Mouse (Mus musculus) forebrain, postnatal 0 days (tissue): ENCODE results near the gene Hoxa10. TPM values are rescaled to one million over a fixed set of nuclear protein-coding genes. Genes with fewer than 3 reads are reported as not detected.

Source experiments
- ATAC-seq: fragments of 200-750 bp; cut with Nextera tagmentation; 2 replicates; pipeline ENCODE4 v1.8.0; 2017; ENCODE audit warnings: mild to moderate bottlenecking, moderate library complexity
- DNase-seq: peaks from one replicate; pipeline ENCODE4 v3.0.0-alpha.2; 2015
- H3K27ac ChIP-seq: fragments of 300-500 bp; sonication (generic); 2 replicates; pipeline ENCODE4 v1.5.1; 2014; ENCODE audit warnings: low read depth, mild to moderate bottlenecking, antibody characterized with exemption, low read length, moderate library complexity, mixed read lengths
- H3K27me3 ChIP-seq: fragments of 300-500 bp; sonication (generic); 2 replicates; pipeline ENCODE4 v1.6.1; 2014; ENCODE audit warnings: mild to moderate bottlenecking, low read length, mixed read lengths; ENCODE audit not compliant: insufficient read depth
- H3K36me3 ChIP-seq: fragments of 300-500 bp; sonication (generic); 2 replicates; pipeline ENCODE4 v1.6.1; 2014; ENCODE audit warnings: mild to moderate bottlenecking, moderate library complexity; ENCODE audit not compliant: insufficient read depth
- H3K4me1 ChIP-seq: fragments of 300-500 bp; sonication (generic); 2 replicates; pipeline ENCODE4 v1.6.1; 2014; ENCODE audit warnings: antibody characterized with exemption; ENCODE audit not compliant: insufficient read depth
- H3K4me2 ChIP-seq: fragments of 300-500 bp; sonication (generic); 2 replicates; pipeline ENCODE4 v1.6.1; 2014; ENCODE audit warnings: low read depth, mild to moderate bottlenecking, moderate library complexity
- H3K4me3 ChIP-seq: fragments of 300-500 bp; sonication (generic); 2 replicates; pipeline ENCODE4 v1.5.1; 2014; ENCODE audit warnings: low read depth, low read length, mixed read lengths
- H3K9ac ChIP-seq: fragments of 300-500 bp; sonication (generic); 2 replicates; pipeline ENCODE4 v1.6.1; 2014; ENCODE audit warnings: mild to moderate bottlenecking
- H3K9me3 ChIP-seq: fragments of 300-500 bp; sonication (generic); 2 replicates; pipeline ENCODE4 v1.6.1; 2016; ENCODE audit warnings: low read length
- CTCF ChIP-seq: sonication (generic); IDR thresholded peaks from 2 replicates; pipeline ENCODE4 v1.5.1; 2016; ENCODE audit warnings: antibody characterized with exemption, control low read depth, low read depth
- WGBS: fragments of 180-500 bp; shearing (Covaris S2); extraction: QIAGEN DNeasy Blood & Tissue Kit; methylation state at CpG from one replicate; pipeline ENCODE4 v1.1.7; 2014; 5-methylcytosine and 5-hydroxymethylcytosine counted together
- polyA plus RNA-seq: library from polyadenylated mRNA; unstranded; fragments of >200 nt; fragmentation: Nextera tagmentation; extraction: Ambion mirVana; gene quantifications from 2 replicates; pipeline ENCODE4 v1.2.1, GENCODE M21; 2015
- total RNA-seq: library from RNA; depleted of rRNA; stranded (reverse); fragments of >200 nt; gene quantifications from 2 replicates; pipeline ENCODE4 v1.2.3, GENCODE M21; 2014

The Hoxa10 gene
- total and polyA plus RNA-seq, 2 experiments from 2014 or later: not detected

- no peak for ATAC-seq
- no peak for DNase-seq
- no peak for TF ChIP-seq CTCF
Measured at GRCm38 (mm10) chr6:52227470-52228222, 13.0 kb downstream of the Hoxa10 start.

GRCm38 (mm10) chr6:52226569-52227257 lies 13.9 kb downstream of the Hoxa10 start:
- Histone ChIP-seq H3K9ac (no peak overlapping the region), H3K9me3 (no peaks in the 10 kb centered on the region), H3K4me2 (no peak overlapping the region), H3K27me3 (peaks cover 95% of the 10 kb centered on the region), H3K27ac (no peak overlapping the region), H3K4me1 (no peaks in the 10 kb centered on the region), H3K36me3 (no peaks in the 10 kb centered on the region), H3K4me3 (no peak overlapping the region)
- ATAC-seq (no peak), DNase-seq (no peak)
- TF ChIP-seq CTCF: no peak
- WGBS: 4% methylated on average over 26 of the region's 26 CpGs

More at GRCm38 (mm10) chr6:52227470-52228222, 13.0 kb downstream of the Hoxa10 start:
- H3K4me1 ChIP-seq: no peaks in the 10 kb centered on the region
- no peak overlapping the region for H3K27ac ChIP-seq
- H3K4me2 ChIP-seq: no peak overlapping the region
- H3K9ac ChIP-seq: no peak overlapping the region
- WGBS: 3% methylated on average over 11 of the region's 11 CpGs
- no peak overlapping the region for H3K4me3 ChIP-seq
- H3K27me3 ChIP-seq: peaks cover 95% of the 10 kb centered on the region
- no peaks in the 10 kb centered on the region for H3K36me3 ChIP-seq
- H3K9me3 ChIP-seq: no peaks in the 10 kb centered on the region

GRCm38 (mm10) chr6:52225612-52226568 lies 14.8 kb downstream of the Hoxa10 start:
- Histone ChIP-seq H3K9ac (no peak overlapping the region), H3K4me2 (no peak overlapping the region), H3K27me3 (peaks cover 96% of the 10 kb centered on the region), H3K36me3 (no peaks in the 10 kb centered on the region), H3K4me3 (no peak overlapping the region), H3K4me1 (no peaks in the 10 kb centered on the region), H3K9me3 (no peaks in the 10 kb centered on the region), H3K27ac (no peak overlapping the region)
- DNase-seq (no peak), ATAC-seq (no peak)
- TF ChIP-seq CTCF: no peak
- 3% methylated on average over 69 of the region's 69 CpGs for WGBS

GRCm38 (mm10) chr6:52224895-52225611 lies 15.6 kb downstream of the Hoxa10 start:
- Histone ChIP-seq H3K4me1 (no peaks in the 10 kb centered on the region), H3K9ac (no peak overlapping the region), H3K4me2 (no peak overlapping the region), H3K27me3 (peaks cover 96% of the 10 kb centered on the region), H3K4me3 (no peak overlapping the region), H3K9me3 (no peaks in the 10 kb centered on the region), H3K36me3 (no peaks in the 10 kb centered on the region), H3K27ac (no peak overlapping the region)
- no peak for TF ChIP-seq CTCF
- ATAC-seq (no peak), DNase-seq (no peak)
- WGBS: 2% methylated on average over 36 of the region's 36 CpGs

- DNase-seq (no peak), ATAC-seq (no peak)
- 3% methylated on average over 24 of the region's 24 CpGs for WGBS
- Histone ChIP-seq H3K27ac (no peak overlapping the region), H3K4me1 (no peaks in the 10 kb centered on the region), H3K9ac (no peak overlapping the region), H3K4me3 (no peak overlapping the region), H3K9me3 (no peaks in the 10 kb centered on the region), H3K36me3 (no peaks in the 10 kb centered on the region), H3K27me3 (peaks cover 98% of the 10 kb centered on the region), H3K4me2 (no peak overlapping the region)
- TF ChIP-seq CTCF: no peak
Measured at GRCm38 (mm10) chr6:52223939-52224760, 16.5 kb downstream of the Hoxa10 start.
